Mouse (Mus musculus): ENCODE data around the gene Gm17324. TPM values are rescaled to one million over a fixed set of nuclear protein-coding genes. Genes with fewer than 3 reads are reported as not detected.

The Gm17324 gene
- total RNA-seq (2023): 1 to 10 TPM in 1 of 2 experiments, under 1 TPM in 1; 0.61 to 1.1 TPM

GRCm38 (mm10) chr9:78447973-78448873 is at the start of gene Gm17324, which contains the start of gene Mto1:
Gm17324 (minus strand) TSS chr9:78448786.
Mto1 (plus strand) TSS chr9:78448208.

GRCm38 (mm10) chr9:78488890-78489420 is 40.4 kb upstream of the Gm17324 start, which contains the start of gene Eef1a1:
Eef1a1 (minus strand) TSS chr9:78489151.

GRCm38 (mm10) chr9:78442579-78443392 is 5.8 kb downstream of the Gm17324 start, which contains the start of gene Cgas:
Cgas (minus strand) TSS chr9:78443237.

Other genes with a start within 250 kb of the Gm17324 start
- not detected for gene Gsta1, start 218.1 kb downstream of the Gm17324 start, total RNA-seq (2023)
- not detected for gene Gm3776, start 191.7 kb downstream of the Gm17324 start, total RNA-seq (2023)
- gene Gm10639, start 158.9 kb downstream of the Gm17324 start, total RNA-seq (2023): not detected
- not detected for gene Omt2a, start 134.0 kb downstream of the Gm17324 start, total RNA-seq (2023)
- not detected for gene Omt2b, start 121.2 kb downstream of the Gm17324 start, total RNA-seq (2023)
- gene Gsta2, start 93.0 kb downstream of the Gm17324 start, total RNA-seq (2023): not detected
- gene Dppa5a, start 80.6 kb downstream of the Gm17324 start, total RNA-seq (2023): not detected
- not detected for gene Ooep, start 70.1 kb downstream of the Gm17324 start, total RNA-seq (2023)
- gene Ddx43, start 53.0 kb downstream of the Gm17324 start, total RNA-seq (2023): 1 to 10 TPM; 2.1 to 2.3 TPM
- 1 to 10 TPM; 4.9 to 5.1 TPM for gene Cgas, start 5.5 kb downstream of the Gm17324 start, total RNA-seq (2023)
- gene Mto1, start 578 bp downstream of the Gm17324 start, total RNA-seq (2023): 10 to 100 TPM; 26.0 to 28.4 TPM
- gene Eef1a1, start 40.4 kb upstream of the Gm17324 start, total RNA-seq (2023): over 10,000 TPM; 11,382 to 11,897 TPM
- 1 to 10 TPM; 6.4 to 7.9 TPM for gene Slc17a5, start 139.3 kb upstream of the Gm17324 start, total RNA-seq (2023)
- not detected for gene Cd109, start 166.8 kb upstream of the Gm17324 start, total RNA-seq (2023)